Mouse (Mus musculus) embryonic facial prominence, embryonic 11.5 days (tissue): ENCODE measurements around the gene Nr5a1. TPM values are rescaled to one million over a fixed set of nuclear protein-coding genes. Genes with fewer than 3 reads are reported as not detected.

Experiments used
- ATAC-seq: fragments of 200-750 bp; cut with Nextera tagmentation; replicated peaks from 2 replicates; pipeline ENCODE4 v1.8.0; 2017; ENCODE audit warnings: low read depth; ENCODE audit not compliant: insufficient number of reproducible peaks, low FRiP score, low TSS enrichment
- DNase-seq: peaks from one replicate; pipeline ENCODE4 v3.0.0-alpha.2; 2015; ENCODE audit warnings: low spot score
- H3K27ac ChIP-seq: fragments of 300-500 bp; sonication (generic); replicated peaks from 2 replicates; pipeline ENCODE4 v1.5.1; 2014; ENCODE audit warnings: mild to moderate bottlenecking, low read depth, low read length, control low read depth
- H3K27me3 ChIP-seq: fragments of 300-500 bp; sonication (generic); 2 replicates; pipeline ENCODE4 v1.6.1; 2014; ENCODE audit warnings: mild to moderate bottlenecking, low read length, moderate library complexity, mixed read lengths; ENCODE audit not compliant: control insufficient read depth, insufficient read depth
- H3K36me3 ChIP-seq: fragments of 300-500 bp; sonication (generic); replicated peaks from 2 replicates; pipeline ENCODE4 v1.6.1; 2014; ENCODE audit warnings: low read depth, mild to moderate bottlenecking, low read length, moderate library complexity, mixed read lengths; ENCODE audit not compliant: control insufficient read depth, insufficient read depth
- H3K4me1 ChIP-seq: fragments of 300-500 bp; sonication (generic); 2 replicates; pipeline ENCODE4 v1.6.1; 2014; ENCODE audit warnings: low read length, mixed read lengths; ENCODE audit not compliant: control insufficient read depth, insufficient read depth
- H3K4me2 ChIP-seq: fragments of 300-500 bp; sonication (generic); 2 replicates; pipeline ENCODE4 v1.6.1; 2014; ENCODE audit warnings: low read depth, mild to moderate bottlenecking, control low read depth, low read length, moderate library complexity
- H3K4me3 ChIP-seq: fragments of 300-500 bp; sonication (generic); 2 replicates; pipeline ENCODE4 v1.5.1; 2014; ENCODE audit warnings: low read depth, low read length, control low read depth
- H3K9ac ChIP-seq: fragments of 300-500 bp; sonication (generic); replicated peaks from 2 replicates; pipeline ENCODE4 v1.6.1; 2014; ENCODE audit warnings: mild to moderate bottlenecking, control low read depth, low read length
- H3K9me3 ChIP-seq: fragments of 300-500 bp; sonication (generic); replicated peaks from 2 replicates; pipeline ENCODE4 v1.6.1; 2016; ENCODE audit warnings: mild to moderate bottlenecking, low read length, inconsistent platforms, mixed read lengths; ENCODE audit not compliant: control insufficient read depth
- WGBS: fragments of 180-500 bp; shearing (Covaris S2); extraction: QIAGEN DNeasy Blood & Tissue Kit; methylation state at CpG from one replicate; pipeline ENCODE4 v1.1.7; 2014; 5-methylcytosine and 5-hydroxymethylcytosine counted together
- polyA plus RNA-seq: library from polyadenylated mRNA; unstranded; fragments of >200 nt; fragmentation: Nextera tagmentation; extraction: Ambion mirVana; gene quantifications from 2 replicates; pipeline ENCODE4 v1.2.1, GENCODE M21; 2014

Gene Nr5a1
- polyA plus RNA-seq = 0.70 and 0.93 TPM in 2 replicates

GRCm38 (mm10) chr2:38714324-38714723, at the start of gene Nr5a1:
Gene Nr5a1 (minus strand): TSS chr2:38714542.
- Histone ChIP-seq H3K27me3 (peaks cover 50% of the 10 kb centered on the region), H3K4me1 (peaks cover 9% of the 10 kb centered on the region), H3K27ac (no peak within 1 kb of the TSS), H3K9ac (no peak within 1 kb of the TSS), H3K4me3 (no peak within 1 kb of the TSS), H3K36me3 (no peaks in the 10 kb centered on the region), H3K4me2 (no peak within 1 kb of the TSS), H3K9me3 (no peaks in the 10 kb centered on the region)
- 91% methylated on average over 13 of the region's 13 CpGs for WGBS
- DNase-seq = no peak
- ATAC-seq = no peak

DNA sequence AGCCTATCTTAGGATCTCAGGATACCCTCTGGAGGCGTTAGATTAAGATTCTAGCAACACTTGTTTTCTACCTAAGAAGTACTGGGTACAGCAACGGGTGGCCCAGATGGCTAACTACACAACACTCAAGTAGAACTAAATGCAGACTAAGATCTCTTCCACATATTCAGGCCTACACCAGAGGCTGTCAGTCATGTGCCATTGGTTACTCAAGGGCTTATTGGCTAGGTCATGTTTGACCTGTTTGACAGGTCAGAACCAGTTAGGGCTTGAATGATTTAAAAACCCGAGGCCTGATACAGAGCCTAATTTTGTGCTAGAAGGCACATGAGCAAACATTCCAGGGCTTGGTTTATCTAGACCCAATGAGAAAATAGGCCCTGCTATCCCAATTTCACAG, 25.5 kb upstream of the Nr5a1 start:
- no peak overlapping the region for H3K27ac ChIP-seq
- 77% methylated on average over 3 of the region's 3 CpGs for WGBS
- no peak overlapping the region for H3K9ac ChIP-seq
- no peaks in the 10 kb centered on the region for H3K27me3 ChIP-seq
- no peaks in the 10 kb centered on the region for H3K36me3 ChIP-seq
- H3K4me2 ChIP-seq = no peak overlapping the region
- H3K9me3 ChIP-seq = no peaks in the 10 kb centered on the region
- no peak for ATAC-seq
- no peaks in the 10 kb centered on the region for H3K4me1 ChIP-seq
- H3K4me3 ChIP-seq = no peak overlapping the region
- DNase-seq = no peak

- Histone ChIP-seq H3K4me3 (no peak overlapping the region), H3K9ac (no peak overlapping the region), H3K9me3 (no peaks in the 10 kb centered on the region), H3K36me3 (no peaks in the 10 kb centered on the region), H3K27me3 (no peaks in the 10 kb centered on the region), H3K4me1 (no peaks in the 10 kb centered on the region), H3K27ac (no peak overlapping the region), H3K4me2 (no peak overlapping the region)
- ATAC-seq = peak; percentile 70
- peak; percentile 93 for DNase-seq
- 22% methylated on average over 7 of the region's 7 CpGs for WGBS
Observed at GRCm38 (mm10) chr2:38739410-38739809, 25.1 kb upstream of the Nr5a1 start.

DNA sequence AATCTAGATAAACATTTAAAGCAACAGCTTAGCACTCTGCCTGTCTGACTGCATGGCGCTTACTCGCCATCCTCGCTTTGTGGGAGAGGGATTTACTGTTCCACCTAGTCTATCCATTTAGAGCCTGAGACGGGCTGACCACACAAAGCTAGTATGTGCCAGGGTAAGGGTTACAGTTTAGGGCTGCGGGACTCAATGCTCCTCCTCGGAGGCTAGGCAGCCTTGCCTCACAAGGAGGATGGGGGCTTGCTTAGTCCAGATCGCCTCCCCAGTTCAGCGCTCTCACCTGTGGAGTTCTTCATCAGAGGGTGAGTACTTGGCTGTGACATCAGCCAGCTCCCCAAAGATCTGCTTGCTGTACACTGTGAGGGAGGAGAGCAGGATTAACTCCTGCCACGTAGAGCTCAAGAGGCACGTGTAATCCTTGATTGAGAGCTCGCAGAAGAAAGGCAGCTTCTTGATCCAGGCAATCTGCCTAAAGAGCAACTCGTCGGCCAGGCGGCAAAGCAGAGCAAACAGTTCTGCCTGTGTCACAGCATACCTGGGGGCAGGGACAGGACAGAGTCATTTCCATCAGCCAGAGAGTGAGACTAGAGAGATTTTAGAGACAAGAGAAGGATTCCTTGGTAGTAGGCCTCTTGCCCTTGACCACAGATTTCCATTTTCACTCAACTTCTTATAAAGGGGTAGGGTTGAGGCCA, 24.4 kb upstream of the Nr5a1 start:
- Histone ChIP-seq H3K4me2 (no peak overlapping the region), H3K4me1 (no peaks in the 10 kb centered on the region), H3K36me3 (no peaks in the 10 kb centered on the region), H3K27ac (no peak overlapping the region), H3K9me3 (no peaks in the 10 kb centered on the region), H3K27me3 (no peaks in the 10 kb centered on the region), H3K4me3 (no peak overlapping the region), H3K9ac (no peak overlapping the region)
- DNase-seq (peak; percentile 9), ATAC-seq (no peak)
- WGBS = 84% methylated on average over 14 of the region's 14 CpGs

DNA sequence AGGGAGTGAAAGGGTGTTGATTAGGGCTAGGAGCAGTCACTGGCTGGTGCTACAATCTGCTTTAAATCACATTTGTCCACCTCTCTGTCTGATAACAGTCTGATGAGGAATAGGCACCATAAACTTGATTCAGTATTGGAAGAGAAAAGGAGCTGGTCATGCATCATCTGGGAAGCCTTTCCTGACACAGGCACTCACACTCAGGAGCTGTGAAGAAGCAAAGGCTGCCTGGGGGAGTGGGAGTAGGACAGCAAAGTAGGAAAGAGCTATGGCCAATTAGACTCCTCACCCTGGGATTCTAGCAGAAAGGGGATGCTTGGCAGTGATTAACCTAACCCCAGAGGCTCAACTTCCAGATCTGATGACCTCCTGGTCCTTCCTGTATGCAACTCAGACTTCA, 21.4 kb upstream of the Nr5a1 start:
- H3K27ac ChIP-seq = no peak overlapping the region
- DNase-seq = no peak
- H3K9ac ChIP-seq = no peak overlapping the region
- no peak for ATAC-seq
- H3K9me3 ChIP-seq = no peaks in the 10 kb centered on the region
- no peaks in the 10 kb centered on the region for H3K4me1 ChIP-seq
- H3K27me3 ChIP-seq = no peaks in the 10 kb centered on the region
- H3K4me3 ChIP-seq = no peak overlapping the region
- H3K36me3 ChIP-seq = no peaks in the 10 kb centered on the region
- no peak overlapping the region for H3K4me2 ChIP-seq

DNA sequence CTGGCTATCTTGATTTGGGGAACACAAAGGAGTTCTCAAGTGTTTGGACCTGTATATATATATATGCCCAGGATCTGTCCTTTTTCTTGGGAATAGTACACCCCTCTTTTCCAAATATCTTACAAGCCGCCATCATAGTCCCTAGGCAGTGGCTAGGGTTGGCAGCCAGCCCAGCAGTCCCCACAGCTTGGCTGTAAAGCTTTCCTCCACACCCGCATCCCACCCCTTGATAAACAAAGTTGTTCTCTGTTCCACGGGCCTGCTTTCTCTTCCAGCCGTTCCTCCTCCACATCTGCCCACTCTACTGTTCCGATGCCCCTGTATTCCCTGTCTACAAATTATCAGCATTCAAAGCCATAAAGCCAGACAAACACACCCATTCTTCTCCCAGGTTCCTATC, 20.4 kb upstream of the Nr5a1 start:
- WGBS = 86% methylated on average over 5 of the region's 5 CpGs
- no peaks in the 10 kb centered on the region for H3K36me3 ChIP-seq

GRCm38 (mm10) chr2:38730331-38730827, 16.0 kb upstream of the Nr5a1 start:
- H3K9ac ChIP-seq = no peak overlapping the region
- no peak overlapping the region for H3K4me2 ChIP-seq
- no peak overlapping the region for H3K4me3 ChIP-seq
- no peak for ATAC-seq
- no peak overlapping the region for H3K27ac ChIP-seq
- DNase-seq = no peak
- 91% methylated on average over 6 of the region's 6 CpGs for WGBS
- no peaks in the 10 kb centered on the region for H3K36me3 ChIP-seq
- H3K9me3 ChIP-seq = no peaks in the 10 kb centered on the region
- no peaks in the 10 kb centered on the region for H3K27me3 ChIP-seq
- no peaks in the 10 kb centered on the region for H3K4me1 ChIP-seq

More for the DNA sequence above, 20.4 kb upstream of the Nr5a1 start:
- no peaks in the 10 kb centered on the region for H3K27me3 ChIP-seq
- no peak for ATAC-seq
- no peaks in the 10 kb centered on the region for H3K4me1 ChIP-seq
- DNase-seq = no peak
- H3K9me3 ChIP-seq = no peaks in the 10 kb centered on the region
- no peak overlapping the region for H3K4me3 ChIP-seq
- no peak overlapping the region for H3K27ac ChIP-seq
- H3K4me2 ChIP-seq = no peak overlapping the region
- no peak overlapping the region for H3K9ac ChIP-seq

DNA sequence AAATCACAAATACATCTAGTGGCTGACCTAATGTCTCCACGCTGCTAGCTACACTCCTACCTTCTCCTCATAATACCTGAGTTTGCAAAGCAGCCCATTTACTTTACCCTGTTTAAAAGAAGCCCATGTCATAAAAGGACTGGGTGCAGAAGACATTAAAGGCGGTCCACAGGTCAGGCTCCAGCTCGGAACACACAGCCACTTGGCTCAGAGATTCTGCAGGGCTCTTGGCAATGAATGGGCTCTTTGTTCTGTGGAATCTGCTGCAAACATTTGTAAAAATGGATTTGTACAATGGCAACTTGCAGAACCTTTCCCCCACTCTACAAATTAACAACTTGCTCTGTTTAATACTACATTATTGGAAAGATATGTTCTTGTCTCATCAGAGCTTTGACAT, 11.1 kb upstream of the Nr5a1 start:
- ATAC-seq (no peak), DNase-seq (peak; percentile 40)
- no peak overlapping the region for H3K4me3 ChIP-seq
- H3K4me1 ChIP-seq = no peaks in the 10 kb centered on the region; the same call in 1 of the 2 replicates
- no peak overlapping the region for H3K9ac ChIP-seq
- no peaks in the 10 kb centered on the region for H3K36me3 ChIP-seq
- no peak overlapping the region for H3K27ac ChIP-seq
- H3K9me3 ChIP-seq = no peaks in the 10 kb centered on the region
- H3K27me3 ChIP-seq = no peaks in the 10 kb centered on the region
- WGBS = 44% methylated on average over 3 of the region's 3 CpGs
- H3K4me2 ChIP-seq = no peak overlapping the region
